Mouse (Mus musculus) neural tube, embryonic 10.5 days (tissue): ENCODE data around the gene Ubald2.

Experiments
- DNase-seq: peaks from one replicate; pipeline ENCODE4 v3.0.0-alpha.2; 2017; ENCODE audit warnings: low spot score; ENCODE audit errors: extremely low spot score

The Ubald2 gene

GRCm38 (mm10) chr11:116432593-116433355, 1.1 kb upstream of the Ubald2 start:
- DNase-seq, result no peak

- DNase-seq, result peak; percentile 75
These were observed 533 bp downstream of the Ubald2 start for GRCm38 (mm10) chr11:116434287-116434966.

GRCm38 (mm10) chr11:116434967-116435752, 1.3 kb downstream of the Ubald2 start:
- DNase-seq, result no peak

- DNase-seq, result no peak
These were observed 2.3 kb downstream of the Ubald2 start for GRCm38 (mm10) chr11:116435992-116436724.

- DNase-seq, result no peak
These were observed 2.9 kb downstream of the Ubald2 start for GRCm38 (mm10) chr11:116436725-116437331.

- DNase-seq, result no peak
These were observed 3.6 kb downstream of the Ubald2 start for GRCm38 (mm10) chr11:116437541-116437940.

- DNase-seq, result no peak
These were observed 5.7 kb downstream of the Ubald2 start for GRCm38 (mm10) chr11:116439269-116440240.

GRCm38 (mm10) chr11:116440408-116441068, 6.6 kb downstream of the Ubald2 start:
- DNase-seq, result no peak

GRCm38 (mm10) chr11:116442129-116442866, 8.4 kb downstream of the Ubald2 start:
- DNase-seq, result no peak

- DNase-seq, result no peak
These were observed 8.9 kb downstream of the Ubald2 start for GRCm38 (mm10) chr11:116442867-116443177.

GRCm38 (mm10) chr11:116443311-116443710, 9.4 kb downstream of the Ubald2 start:
- no peak for DNase-seq

- DNase-seq, result no peak
These were observed 10.0 kb downstream of the Ubald2 start for GRCm38 (mm10) chr11:116443935-116444334.

- peak; percentile 99 for DNase-seq
These were observed 11.9 kb downstream of the Ubald2 start for GRCm38 (mm10) chr11:116445596-116446307.

GRCm38 (mm10) chr11:116446308-116446887, 12.5 kb downstream of the Ubald2 start:
- DNase-seq, result no peak

GRCm38 (mm10) chr11:116447822-116448221, 13.9 kb downstream of the Ubald2 start:
- DNase-seq, result no peak

GRCm38 (mm10) chr11:116449341-116449740, 15.4 kb downstream of the Ubald2 start:
- DNase-seq, result no peak

- DNase-seq, result no peak
These were observed 20.0 kb downstream of the Ubald2 start for GRCm38 (mm10) chr11:116453889-116454288.

- no peak for DNase-seq
These were observed 22.3 kb downstream of the Ubald2 start for GRCm38 (mm10) chr11:116456234-116456633.
